Mouse (Mus musculus) liver, postnatal 0 days (tissue): ENCODE data around the gene Ipo13.

Experiments
- CTCF ChIP-seq: sonication (generic); IDR thresholded peaks from 2 replicates; pipeline ENCODE4 v1.5.1; 2016; ENCODE audit warnings: antibody characterized with exemption, low read depth
- EP300 ChIP-seq: IDR thresholded peaks from 2 replicates; pipeline ENCODE4 v1.6.1; 2016; ENCODE audit warnings: antibody characterized with exemption, low read depth, mild to moderate bottlenecking

GRCm38 (mm10) chr4:117918261-117918660 is 3.5 kb upstream of the Ipo13 start:
- TF ChIP-seq CTCF (no peak), EP300 (no peak)
